Mouse (Mus musculus) erythroblast, embryonic 14.5 days (primary cell): ENCODE measurements around the gene Trak1.

Experiments
- GATA1 ChIP-seq: IDR thresholded peaks from 2 replicates; pipeline ENCODE4 v1.6.1; 2012; ENCODE audit warnings: low read length, inconsistent platforms, mixed read lengths
- TAL1 ChIP-seq: IDR thresholded peaks from 3 replicates; pipeline ENCODE4 v1.6.1; 2012; ENCODE audit warnings: low read length, inconsistent platforms, mixed read lengths

DNA sequence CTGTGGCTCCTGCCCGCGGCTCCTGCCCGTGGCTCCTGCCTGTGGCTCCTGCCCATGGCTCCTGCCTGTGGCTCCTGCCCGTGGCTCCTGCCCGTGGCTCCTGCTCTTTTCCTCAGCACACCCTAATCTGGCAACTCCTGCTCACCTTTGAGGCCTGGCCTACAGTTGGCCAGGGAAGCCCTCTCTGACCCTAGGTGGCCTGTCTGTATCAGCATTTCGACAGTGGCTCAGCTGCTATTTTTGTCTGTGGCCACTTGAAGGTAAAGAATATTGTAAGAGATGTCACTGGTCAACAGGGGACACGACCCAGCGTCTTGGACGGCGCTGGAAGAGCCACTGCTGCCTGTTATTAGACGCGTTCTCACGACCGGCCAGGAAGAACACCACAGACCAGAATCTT, 24.7 kb downstream of the Trak1 start:
- TF ChIP-seq GATA1 (no peak), TAL1 (no peak)
